ENCODE assay signal across 12 mouse cellular contexts in genomic region chr14:25534918-25535582, GRCm38 (mm10).
A peak's percentile ranks its signal among the peaks of the same experiment; 100 is the strongest.
DNase-seq lines count a peak whose midpoint lies in the region; ATAC-seq and TF ChIP-seq lines count a peak whose summit lies in the region.
"Had no signal": no experiment of that assay in that cellular context is flagged by ENCODE, and none has a peak within 500 bp of the region (broad histone marks: within the 10 kb centered on the region; RNA-seq: fewer than 3 reads in every experiment).

No protein-coding gene starts in this region.

- TF ChIP-seq CTCF in liver, postnatal 0 days (IDR thresholded peaks at IDR 0.05; ENCODE audit: low read depth) = peak; percentile 57

- DNase-seq in heart, adult 11 months = peak; percentile 96
- no peak for DNase-seq in heart, postnatal 36 days
- peak; percentile 50 for DNase-seq in lung, postnatal 36 days
- DNase-seq in lung, postnatal 25 days (ENCODE audit: low spot score) = no peak
- DNase-seq in liver, postnatal 0 days = no peak
- DNase-seq in urinary bladder, adult 18-20 months (ENCODE audit: low spot score in 2 of 2) = no peak
- no peak for DNase-seq in thymus, postnatal 25 days
- DNase-seq: right cerebral cortex, postnatal 4 days; thymus, adult 2 months had no signal

- peaks cover 36% of the 10 kb centered on the region for H3K4me1 ChIP-seq in hindbrain, embryonic 12.5 days
- peaks cover 47% of the 10 kb centered on the region for H3K4me1 ChIP-seq in liver, postnatal 0 days (ENCODE audit: insufficient read depth)

- no peak for TF ChIP-seq EP300 in liver, postnatal 0 days (IDR thresholded peaks at IDR 0.05; ENCODE audit: low read depth)

- no peak overlapping the region for H3K4me2 ChIP-seq in hindbrain, embryonic 12.5 days (replicated peaks)
- H3K4me2 ChIP-seq in liver, postnatal 0 days (ENCODE audit: low read depth, low read length) = no peak overlapping the region
- H3K4me2 ChIP-seq: embryonic facial prominence, embryonic 12.5 days; neural tube, embryonic 12.5 days had no signal

- H3K9me3 ChIP-seq in hindbrain, embryonic 12.5 days (replicated peaks) = no peaks in the 10 kb centered on the region
- H3K9me3 ChIP-seq in liver, postnatal 0 days (ENCODE audit: low read length) = no peaks in the 10 kb centered on the region
- H3K9me3 ChIP-seq: embryonic facial prominence, embryonic 12.5 days; neural tube, embryonic 12.5 days had no signal

- H3K27ac ChIP-seq in hindbrain, embryonic 12.5 days = peak overlapping the region; percentile 30; the same call in 1 of the 2 replicates
- no peak overlapping the region for H3K27ac ChIP-seq in liver, postnatal 0 days (ENCODE audit: low read depth)
- H3K27ac ChIP-seq: embryonic facial prominence, embryonic 12.5 days; neural tube, embryonic 12.5 days had no signal

- WGBS in hindbrain, embryonic 12.5 days = 84% methylated on average over 11 of the region's 11 CpGs
- 51% methylated on average over 11 of the region's 11 CpGs for WGBS in liver, postnatal 0 days (ENCODE audit: insufficient replicate concordance)

- no peaks in the 10 kb centered on the region for H3K27me3 ChIP-seq in hindbrain, embryonic 12.5 days
- H3K27me3 ChIP-seq in liver, postnatal 0 days (ENCODE audit: insufficient read depth, low read length) = no peaks in the 10 kb centered on the region
- H3K27me3 ChIP-seq: embryonic facial prominence, embryonic 12.5 days; neural tube, embryonic 12.5 days had no signal

- no peak overlapping the region for H3K4me3 ChIP-seq in hindbrain, embryonic 12.5 days
- H3K4me3 ChIP-seq in liver, postnatal 0 days (ENCODE audit: low read depth, low read length) = no peak overlapping the region
- H3K4me3 ChIP-seq: embryonic facial prominence, embryonic 12.5 days; neural tube, embryonic 12.5 days had no signal

- no peak overlapping the region for H3K9ac ChIP-seq in hindbrain, embryonic 12.5 days
- no peak overlapping the region for H3K9ac ChIP-seq in liver, postnatal 0 days (replicated peaks)
- H3K9ac ChIP-seq: embryonic facial prominence, embryonic 12.5 days; neural tube, embryonic 12.5 days had no signal

- no peak for ATAC-seq in hindbrain, embryonic 12.5 days (ENCODE audit: low FRiP score)
- ATAC-seq in liver, postnatal 0 days = peak; percentile 26; the same call in 1 of the 2 replicates

- intact Hi-C loops in heart, postnatal 36 days (cut with DNase I) = no loop called here

- peaks cover 40% of the 10 kb centered on the region for H3K36me3 ChIP-seq in hindbrain, embryonic 12.5 days
- H3K36me3 ChIP-seq in liver, postnatal 0 days (replicated peaks; ENCODE audit: insufficient read depth, low read length) = peaks cover 32% of the 10 kb centered on the region

Comparison
In these comparisons a context has a peak if more than half of its experiments do, and no peak if none do; other contexts are left out.
1. DNase-seq: peak in heart, adult 11 months (single experiment) and lung, postnatal 36 days (single experiment); none in heart, postnatal 36 days (0 of 2), lung, postnatal 25 days (single experiment), liver, postnatal 0 days (single experiment), urinary bladder, adult 18-20 months (0 of 2) and thymus, postnatal 25 days (single experiment).